Mouse (Mus musculus): ENCODE data around the gene Tmem131l. TPM values are rescaled to one million over a fixed set of nuclear protein-coding genes. Genes with fewer than 3 reads are reported as not detected.

Gene Tmem131l
- polyA plus RNA-seq, 1 experiment from 2014 or later, result 71.4 TPM

- H3K4me2 ChIP-seq (ENCODE audit: low read depth, low read length), result no peak overlapping the region
- ATAC-seq (ENCODE audit: low read depth), result no peak
- H3K27me3 ChIP-seq (ENCODE audit: control insufficient read depth, insufficient read depth, low read length), result no peaks in the 10 kb centered on the region
- H3K27ac ChIP-seq (ENCODE audit: low read depth, low read length), result no peak overlapping the region
- H3K4me1 ChIP-seq (ENCODE audit: control insufficient read depth, insufficient read depth, low read length), result no peaks in the 10 kb centered on the region
- no peaks in the 10 kb centered on the region for H3K36me3 ChIP-seq (ENCODE audit: control insufficient read depth, insufficient read depth, low read length)
- no peaks in the 10 kb centered on the region for H3K9me3 ChIP-seq (ENCODE audit: control insufficient read depth, low read length)
- WGBS, result 78% methylated on average over 2 of the region's 2 CpGs
- H3K4me3 ChIP-seq (ENCODE audit: low read depth, low read length), result no peak overlapping the region
- H3K9ac ChIP-seq (replicated peaks; ENCODE audit: low read depth, low read length), result no peak overlapping the region
These were observed 35.5 kb downstream of the Tmem131l start for GRCm38 (mm10) chr3:84004330-84005090.

GRCm38 (mm10) chr3:84002433-84003090, 37.4 kb downstream of the Tmem131l start:
- H3K27me3 ChIP-seq (ENCODE audit: control insufficient read depth, insufficient read depth, low read length), result no peaks in the 10 kb centered on the region
- ATAC-seq (ENCODE audit: low read depth), result no peak; the same call in 1 of the 2 replicates

GRCm38 (mm10) chr3:83997563-83997962, 42.4 kb downstream of the Tmem131l start:
- Histone ChIP-seq H3K4me3 (ENCODE audit: low read depth, low read length) (no peak overlapping the region), H3K4me2 (ENCODE audit: low read depth, low read length) (no peak overlapping the region), H3K9me3 (ENCODE audit: control insufficient read depth, low read length) (no peaks in the 10 kb centered on the region), H3K27ac (ENCODE audit: low read depth, low read length) (no peak overlapping the region), H3K9ac (replicated peaks; ENCODE audit: low read depth, low read length) (no peak overlapping the region), H3K27me3 (ENCODE audit: control insufficient read depth, insufficient read depth, low read length) (no peaks in the 10 kb centered on the region), H3K36me3 (ENCODE audit: control insufficient read depth, insufficient read depth, low read length) (no peaks in the 10 kb centered on the region), H3K4me1 (ENCODE audit: control insufficient read depth, insufficient read depth, low read length) (peaks cover 32% of the 10 kb centered on the region)
- 35% methylated on average over 5 of the region's 5 CpGs for WGBS
- no peak for ATAC-seq (ENCODE audit: low read depth)

More at GRCm38 (mm10) chr3:84002433-84003090, 37.4 kb downstream of the Tmem131l start:
- Histone ChIP-seq H3K36me3 (ENCODE audit: control insufficient read depth, insufficient read depth, low read length) (no peaks in the 10 kb centered on the region), H3K9ac (replicated peaks; ENCODE audit: low read depth, low read length) (no peak overlapping the region), H3K9me3 (ENCODE audit: control insufficient read depth, low read length) (no peaks in the 10 kb centered on the region), H3K4me1 (ENCODE audit: control insufficient read depth, insufficient read depth, low read length) (no peaks in the 10 kb centered on the region), H3K27ac (ENCODE audit: low read depth, low read length) (no peak overlapping the region), H3K4me3 (ENCODE audit: low read depth, low read length) (no peak overlapping the region), H3K4me2 (ENCODE audit: low read depth, low read length) (no peak overlapping the region)
- 84% methylated on average over 6 of the region's 6 CpGs for WGBS

- no peaks in the 10 kb centered on the region for H3K9me3 ChIP-seq (ENCODE audit: control insufficient read depth, low read length)
- peaks cover 32% of the 10 kb centered on the region for H3K4me1 ChIP-seq (ENCODE audit: control insufficient read depth, insufficient read depth, low read length)
- WGBS, result 64% methylated on average over 3 of the region's 3 CpGs
- H3K9ac ChIP-seq (replicated peaks; ENCODE audit: low read depth, low read length), result no peak overlapping the region
- no peak for ATAC-seq (ENCODE audit: low read depth)
- no peak overlapping the region for H3K4me2 ChIP-seq (ENCODE audit: low read depth, low read length)
- no peaks in the 10 kb centered on the region for H3K36me3 ChIP-seq (ENCODE audit: control insufficient read depth, insufficient read depth, low read length)
- H3K4me3 ChIP-seq (ENCODE audit: low read depth, low read length), result no peak overlapping the region
- H3K27me3 ChIP-seq (ENCODE audit: control insufficient read depth, insufficient read depth, low read length), result no peaks in the 10 kb centered on the region
- no peak overlapping the region for H3K27ac ChIP-seq (ENCODE audit: low read depth, low read length)
These were observed 42.9 kb downstream of the Tmem131l start for GRCm38 (mm10) chr3:83997036-83997435.

GRCm38 (mm10) chr3:83996086-83996485, 43.9 kb downstream of the Tmem131l start:
- WGBS, result 53% methylated on average over 6 of the region's 6 CpGs
- H3K36me3 ChIP-seq (ENCODE audit: control insufficient read depth, insufficient read depth, low read length), result no peaks in the 10 kb centered on the region
- ATAC-seq (ENCODE audit: low read depth), result no peak
- H3K4me3 ChIP-seq (ENCODE audit: low read depth, low read length), result no peak overlapping the region
- H3K4me1 ChIP-seq (ENCODE audit: control insufficient read depth, insufficient read depth, low read length), result peaks cover 32% of the 10 kb centered on the region
- H3K9ac ChIP-seq (replicated peaks; ENCODE audit: low read depth, low read length), result no peak overlapping the region
- no peaks in the 10 kb centered on the region for H3K9me3 ChIP-seq (ENCODE audit: control insufficient read depth, low read length)
- H3K4me2 ChIP-seq (ENCODE audit: low read depth, low read length), result no peak overlapping the region
- H3K27me3 ChIP-seq (ENCODE audit: control insufficient read depth, insufficient read depth, low read length), result no peaks in the 10 kb centered on the region
- H3K27ac ChIP-seq (ENCODE audit: low read depth, low read length), result no peak overlapping the region

GRCm38 (mm10) chr3:83995254-83995830, 44.6 kb downstream of the Tmem131l start:
- Histone ChIP-seq H3K4me2 (ENCODE audit: low read depth, low read length) (no peak overlapping the region), H3K27me3 (ENCODE audit: control insufficient read depth, insufficient read depth, low read length) (no peaks in the 10 kb centered on the region), H3K4me1 (ENCODE audit: control insufficient read depth, insufficient read depth, low read length) (peaks cover 32% of the 10 kb centered on the region), H3K27ac (ENCODE audit: low read depth, low read length) (no peak overlapping the region), H3K36me3 (ENCODE audit: control insufficient read depth, insufficient read depth, low read length) (no peaks in the 10 kb centered on the region), H3K9ac (replicated peaks; ENCODE audit: low read depth, low read length) (no peak overlapping the region), H3K9me3 (ENCODE audit: control insufficient read depth, low read length) (no peaks in the 10 kb centered on the region), H3K4me3 (ENCODE audit: low read depth, low read length) (no peak overlapping the region)
- no peak for ATAC-seq (ENCODE audit: low read depth)
- WGBS, result 68% methylated on average over 9 of the region's 9 CpGs

DNA sequence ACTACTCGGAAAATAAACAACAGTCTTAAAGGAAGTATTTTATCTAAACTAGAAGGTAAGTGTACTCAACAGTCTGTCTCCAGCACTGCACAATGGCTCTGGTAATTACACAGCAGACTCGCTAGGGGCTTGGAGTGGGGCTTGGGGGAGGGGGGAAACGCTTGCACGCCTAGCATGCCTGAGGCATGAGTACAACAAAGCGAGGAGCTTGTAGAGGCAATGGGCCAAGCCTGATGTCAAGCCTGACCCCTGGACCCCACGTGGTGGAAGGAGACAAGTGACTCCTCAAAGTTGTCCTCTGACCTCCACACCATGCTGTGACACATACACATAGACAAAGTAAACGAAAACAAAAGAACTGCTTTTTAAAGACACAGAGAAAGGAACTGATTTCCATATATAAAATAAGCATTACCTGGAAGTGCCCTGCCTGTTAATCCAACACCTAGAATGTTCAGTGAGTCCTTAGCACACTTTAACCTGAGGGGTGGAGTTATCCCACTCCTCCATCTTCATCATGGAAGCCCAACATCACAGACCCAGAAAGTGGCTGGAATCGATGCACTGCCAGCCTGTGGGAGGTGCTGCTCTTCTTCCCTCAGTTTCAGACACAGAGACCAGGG, 45.6 kb downstream of the Tmem131l start:
- H3K36me3 ChIP-seq (ENCODE audit: control insufficient read depth, insufficient read depth, low read length), result no peaks in the 10 kb centered on the region
- peak; percentile 69; the same call in 1 of the 2 replicates for ATAC-seq (ENCODE audit: low read depth)
- no peaks in the 10 kb centered on the region for H3K9me3 ChIP-seq (ENCODE audit: control insufficient read depth, low read length)
- H3K4me3 ChIP-seq (ENCODE audit: low read depth, low read length), result no peak overlapping the region
- H3K9ac ChIP-seq (replicated peaks; ENCODE audit: low read depth, low read length), result no peak overlapping the region
- H3K4me1 ChIP-seq (ENCODE audit: control insufficient read depth, insufficient read depth, low read length), result peaks cover 32% of the 10 kb centered on the region
- no peaks in the 10 kb centered on the region for H3K27me3 ChIP-seq (ENCODE audit: control insufficient read depth, insufficient read depth, low read length)
- no peak overlapping the region for H3K27ac ChIP-seq (ENCODE audit: low read depth, low read length)
- 22% methylated on average over 8 of the region's 8 CpGs for WGBS
- H3K4me2 ChIP-seq (ENCODE audit: low read depth, low read length), result no peak overlapping the region

DNA sequence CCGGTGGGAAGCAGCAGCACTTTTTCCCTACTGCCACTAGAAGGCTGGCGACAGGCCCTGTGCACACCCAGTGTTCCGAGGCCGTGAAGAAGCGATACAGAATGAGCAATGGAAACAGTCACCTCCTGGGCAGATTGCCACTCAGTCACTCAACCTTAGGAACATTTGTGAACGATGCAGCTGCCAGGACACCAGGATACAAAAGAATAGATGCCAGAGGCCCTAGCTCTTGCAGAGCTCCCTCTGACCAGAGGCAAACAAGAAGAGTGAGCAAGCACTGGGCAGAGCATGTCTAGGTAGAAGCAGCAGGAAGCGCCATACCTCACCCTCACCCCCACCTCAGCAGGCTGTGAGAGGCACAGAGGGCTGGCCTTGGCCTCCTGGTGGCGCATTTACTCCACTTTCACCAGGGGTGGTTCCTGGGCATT, 46.9 kb downstream of the Tmem131l start:
- H3K9me3 ChIP-seq (ENCODE audit: control insufficient read depth, low read length), result no peaks in the 10 kb centered on the region
- H3K27ac ChIP-seq (ENCODE audit: low read depth, low read length), result peak overlapping the region; percentile 55; the same call in 1 of the 2 replicates
- no peak overlapping the region for H3K4me2 ChIP-seq (ENCODE audit: low read depth, low read length)
- H3K4me3 ChIP-seq (ENCODE audit: low read depth, low read length), result no peak overlapping the region
- H3K27me3 ChIP-seq (ENCODE audit: control insufficient read depth, insufficient read depth, low read length), result no peaks in the 10 kb centered on the region
- peak; percentile 67 for ATAC-seq (ENCODE audit: low read depth)
- H3K9ac ChIP-seq (replicated peaks; ENCODE audit: low read depth, low read length), result no peak overlapping the region
- 40% methylated on average over 8 of the region's 8 CpGs for WGBS
- no peaks in the 10 kb centered on the region for H3K36me3 ChIP-seq (ENCODE audit: control insufficient read depth, insufficient read depth, low read length)
- peaks cover 32% of the 10 kb centered on the region for H3K4me1 ChIP-seq (ENCODE audit: control insufficient read depth, insufficient read depth, low read length)

Measured in neural tube, embryonic 14.5 days (tissue).